ENCODE assay signal across 8 mouse cellular contexts in genomic region chr10:128548947-128549681, GRCm38 (mm10). TPM values are rescaled to one million over a fixed set of nuclear protein-coding genes. Genes with fewer than 3 reads are reported as not detected.
DNase-seq lines count a peak whose midpoint lies in the region; ATAC-seq and TF ChIP-seq lines count a peak whose summit lies in the region.

Rpl41 (minus strand) TSS chr10:128549305.

- H3K4me1 ChIP-seq in heart, embryonic 10.5 days, result peaks cover 4% of the 10 kb centered on the region
- H3K4me1 ChIP-seq in kidney, embryonic 16.5 days (ENCODE audit: insufficient read depth, low read length), result peaks cover 6% of the 10 kb centered on the region
- peaks cover 5% of the 10 kb centered on the region; the same call in 1 of the 2 replicates for H3K4me1 ChIP-seq in liver, adult 2 months (ENCODE audit: control insufficient read depth, insufficient read depth, low read length)

- peak within 1 kb of the TSS; percentile 96 for H3K27ac ChIP-seq in heart, embryonic 10.5 days
- H3K27ac ChIP-seq in kidney, embryonic 16.5 days (ENCODE audit: low read length), result peak within 1 kb of the TSS; percentile 98
- H3K27ac ChIP-seq in liver, adult 2 months (replicated peaks; ENCODE audit: insufficient read depth, low read depth, low read length), result peak within 1 kb of the TSS; percentile 85

- peak; percentile 95 for TF ChIP-seq POLR2A in liver, adult 2 months (IDR thresholded peaks at IDR 0.05; ENCODE audit: extremely low read depth, insufficient read depth, low read length)
- TF ChIP-seq POLR2A in myocyte (IDR thresholded peaks at IDR 0.05; ENCODE audit: insufficient read length, low read depth), result peak; percentile 99

- H3K27me3 ChIP-seq in heart, embryonic 10.5 days (ENCODE audit: insufficient read depth, poor library complexity, severe bottlenecking), result no peaks in the 10 kb centered on the region
- H3K27me3 ChIP-seq in kidney, embryonic 16.5 days (ENCODE audit: insufficient read depth, low read length), result no peaks in the 10 kb centered on the region
- no peaks in the 10 kb centered on the region for H3K27me3 ChIP-seq in liver, adult 2 months (ENCODE audit: control insufficient read depth, insufficient read depth, low read length)
- no peaks in the 10 kb centered on the region for H3K27me3 ChIP-seq in myocyte (ENCODE audit: control insufficient read depth, insufficient read depth, insufficient read length)
- H3K27me3 ChIP-seq in splenic B cell, adult 2 months (ENCODE audit: control insufficient read depth, insufficient read depth, low read length, poor library complexity, severe bottlenecking), result no peaks in the 10 kb centered on the region

- TF ChIP-seq CTCF in liver, adult 2 months (IDR thresholded peaks at IDR 0.05; ENCODE audit: low read depth, low read length), result no peak

- peak within 1 kb of the TSS; percentile 3 for H3ac ChIP-seq in myocyte (ENCODE audit: control insufficient read depth, insufficient read length)

- peaks cover 17% of the 10 kb centered on the region for H3K36me3 ChIP-seq in heart, embryonic 10.5 days
- peaks cover 17% of the 10 kb centered on the region for H3K36me3 ChIP-seq in kidney, embryonic 16.5 days (ENCODE audit: insufficient read depth, low read length)
- H3K36me3 ChIP-seq in liver, adult 2 months (ENCODE audit: control insufficient read depth, insufficient read depth, low read length), result peaks cover 18% of the 10 kb centered on the region
- H3K36me3 ChIP-seq in myocyte (ENCODE audit: control insufficient read depth, insufficient read depth), result peaks cover 8% of the 10 kb centered on the region
- H3K36me3 ChIP-seq in splenic B cell, adult 2 months (ENCODE audit: control insufficient read depth, insufficient read depth, low read length, poor library complexity, severe bottlenecking), result peaks cover 13% of the 10 kb centered on the region

- no peaks in the 10 kb centered on the region for H3K9me3 ChIP-seq in heart, embryonic 10.5 days
- H3K9me3 ChIP-seq in kidney, embryonic 16.5 days (ENCODE audit: low read length), result no peaks in the 10 kb centered on the region

- WGBS in heart, embryonic 10.5 days, result under 1% methylated on average over 31 of the region's 31 CpGs
- under 1% methylated on average over 31 of the region's 31 CpGs for WGBS in kidney, embryonic 16.5 days
- WGBS in liver, adult 2 months, result under 1% methylated on average over 31 of the region's 31 CpGs

- peak; percentile 93 for DNase-seq in B cell, adult 2 months
- DNase-seq in brain, adult 2 months (ENCODE audit: low read depth, low spot score), result peak; percentile 99
- DNase-seq in heart, embryonic 10.5 days (ENCODE audit: low spot score), result peak; percentile 98
- peak; percentile 98 for DNase-seq in liver, adult 2 months (ENCODE audit: extremely low read depth, low read depth, low spot score)
- peak; percentile 98 for DNase-seq in splenic B cell, adult 2 months (ENCODE audit: low read depth, low spot score)

- H3K4me2 ChIP-seq in kidney, embryonic 16.5 days (replicated peaks; ENCODE audit: low read depth, low read length), result peak within 1 kb of the TSS; percentile 63
- peak within 1 kb of the TSS; percentile 76 for H3K4me2 ChIP-seq in myocyte (ENCODE audit: low read depth)

- peak; percentile 81 for ATAC-seq in erythroblast, adult 5-6 weeks (replicated peaks; ENCODE audit: low FRiP score, poor library complexity, severe bottlenecking)
- ATAC-seq in kidney, embryonic 16.5 days (ENCODE audit: low FRiP score, low TSS enrichment), result peak; percentile 90

- no peaks in the 10 kb centered on the region; the same call in 1 of the 2 replicates for H3K79me2 ChIP-seq in liver, adult 2 months (ENCODE audit: control insufficient read depth, insufficient read depth, low read length)
- peaks cover 30% of the 10 kb centered on the region for H3K79me2 ChIP-seq in myocyte (ENCODE audit: control insufficient read depth, insufficient read depth)

- H3K4me3 ChIP-seq in heart, embryonic 10.5 days, result peak within 1 kb of the TSS; percentile 80
- H3K4me3 ChIP-seq in kidney, embryonic 16.5 days (ENCODE audit: low read length), result peak within 1 kb of the TSS; percentile 91
- peak within 1 kb of the TSS; percentile 78 for H3K4me3 ChIP-seq in liver, adult 2 months (ENCODE audit: insufficient read depth, low read depth, low read length)
- peak within 1 kb of the TSS; percentile 91 for H3K4me3 ChIP-seq in myocyte

- peak within 1 kb of the TSS; percentile 97 for H3K9ac ChIP-seq in kidney, embryonic 16.5 days (replicated peaks; ENCODE audit: low read length)
- peak within 1 kb of the TSS; percentile 86 for H3K9ac ChIP-seq in liver, adult 2 months (ENCODE audit: low read depth, low read length)

TF ChIP-seq in myocyte, 11 proteins besides CTCF, POLR2A, EP300 and RAD21:
- TF ChIP-seq CEBPB (IDR thresholded peaks at IDR 0.05; ENCODE audit: insufficient read depth, poor library complexity, severe bottlenecking) (0 out of 2 replicates have a peak, but pooled peaks have one; percentile 34), USF1 (IDR thresholded peaks at IDR 0.05; ENCODE audit: low read depth) (no peak), TCF3 (IDR thresholded peaks at IDR 0.05; ENCODE audit: insufficient read length, low read depth) (no peak), SRF (IDR thresholded peaks at IDR 0.05; ENCODE audit: control insufficient read depth, insufficient read length, low read depth) (peak; percentile 63), POLR2AphosphoS2 (IDR thresholded peaks at IDR 0.05; ENCODE audit: insufficient read length, low read depth) (peak; percentile 100), MYOG (IDR thresholded peaks at IDR 0.05; ENCODE audit: control insufficient read depth in 1 of 3, insufficient read depth in 1 of 3, insufficient read length in 2 of 3, low read depth in 2 of 3) (peak in 1 of 3 experiments; percentile 68), MYOD1 (IDR thresholded peaks at IDR 0.05; ENCODE audit: control insufficient read depth in 1 of 3, insufficient read length in 2 of 3, low read depth in 2 of 3) (peak in 2 of 3 experiments; percentile 7 to 54), E2F4 (IDR thresholded peaks at IDR 0.05; ENCODE audit: insufficient read depth) (peak; percentile 31), MAX (IDR thresholded peaks at IDR 0.05; ENCODE audit: low read depth) (no peak), REST (IDR thresholded peaks at IDR 0.05; ENCODE audit: insufficient read depth, insufficient read length) (peak; percentile 12), TCF12 (IDR thresholded peaks at IDR 0.05; ENCODE audit: insufficient read depth, poor library complexity, severe bottlenecking) (no peak)

RNA-seq across cellular contexts. Expression of gene Rpl41, which starts in this region (rescaled TPM):
- 936 and 1,095 TPM in 2 replicates for total RNA-seq in erythroblast, adult 5-6 weeks (2015; ENCODE audit: low replicate concordance)
- 729 and 801 TPM in 2 replicates for total RNA-seq in erythroblast, adult 5-6 weeks (2017; ENCODE audit: low replicate concordance)
- 2,301 and 2,407 TPM in 2 replicates for polyA plus RNA-seq in heart, embryonic 10.5 days (2016; fragmentation: Nextera tagmentation; extraction: Ambion mirVana)
- polyA plus RNA-seq in kidney, embryonic 16.5 days (2015; fragmentation: Nextera tagmentation; extraction: Ambion mirVana), result 3,659 and 3,733 TPM in 2 replicates
- 921 and 1,015 TPM in 2 replicates for total RNA-seq in liver, adult 2 months (2014; rRNA removed)
- polyA plus RNA-seq in liver, adult 2 months (2012; rRNA removed), result 794 TPM in 2 replicates
- polyA plus RNA-seq in myocyte (2012; fragmentation: generic; extraction: Trizol), result 12,553 TPM

Comparison
In these comparisons a context has a peak if more than half of its experiments do, and no peak if none do; other contexts are left out.
1. Peak in every context shown above with its lines: DNase-seq, ATAC-seq, H3K4me3 ChIP-seq and H3K27ac ChIP-seq.